Mouse (Mus musculus) liver, postnatal 0 days (tissue): ENCODE measurements around the gene Farsa.

Source experiments
- CTCF ChIP-seq: sonication (generic); IDR thresholded peaks from 2 replicates; pipeline ENCODE4 v1.5.1; 2016; ENCODE audit warnings: antibody characterized with exemption, low read depth
- EP300 ChIP-seq: IDR thresholded peaks from 2 replicates; pipeline ENCODE4 v1.6.1; 2016; ENCODE audit warnings: antibody characterized with exemption, low read depth, mild to moderate bottlenecking

GRCm38 (mm10) chr8:84895963-84896362 lies 39.2 kb downstream of the Farsa start:
- TF ChIP-seq EP300 (no peak), CTCF (no peak)
